11 mouse cellular contexts compared by ENCODE assay signal in genomic region chr11:45454933-45455332, GRCm38 (mm10).
A peak's percentile ranks its signal among the peaks of the same experiment; 100 is the strongest.
DNase-seq lines count a peak whose midpoint lies in the region; ATAC-seq lines count a peak whose summit lies in the region.
"Had no signal": no experiment of that assay in that cellular context is flagged by ENCODE, and none has a peak within 500 bp of the region (broad histone marks: within the 10 kb centered on the region; RNA-seq: fewer than 3 reads in every experiment).

No protein-coding gene starts in this region.

- DNase-seq in forebrain, embryonic 11.5 days (ENCODE audit: low spot score) = no peak
- DNase-seq in ovary, postnatal 36 days (ENCODE audit: low spot score) = peak; percentile 9
- DNase-seq in ovary, adult 18-20 months (ENCODE audit: low spot score) = no peak
- DNase-seq in fibroblast of lung, adult 2 months (ENCODE audit: low read depth) = peak; percentile 2
- DNase-seq in testis, postnatal 14 days (ENCODE audit: low spot score) = no peak
- DNase-seq in frontal cortex, adult 2 months (ENCODE audit: extremely low spot score in 1 of 2, low spot score in 1 of 2) = no peak
- DNase-seq: layer of hippocampus, adult 9-11 months had no signal

- no peak overlapping the region for H3K4me3 ChIP-seq in forebrain, embryonic 13.5 days
- no peak overlapping the region for H3K4me3 ChIP-seq in forebrain, embryonic 11.5 days (ENCODE audit: low read depth, low read length)
- no peak overlapping the region for H3K4me3 ChIP-seq in neural tube, embryonic 15.5 days (replicated peaks)
- H3K4me3 ChIP-seq: liver, embryonic 15.5 days; myocyte had no signal

- no peaks in the 10 kb centered on the region for H3K27me3 ChIP-seq in forebrain, embryonic 13.5 days
- H3K27me3 ChIP-seq in forebrain, embryonic 11.5 days (ENCODE audit: control insufficient read depth, insufficient read depth, low read length) = no peaks in the 10 kb centered on the region
- no peaks in the 10 kb centered on the region for H3K27me3 ChIP-seq in neural tube, embryonic 15.5 days (replicated peaks)
- H3K27me3 ChIP-seq: liver, embryonic 15.5 days had no signal

- peak; percentile 73 for ATAC-seq in forebrain, embryonic 13.5 days
- ATAC-seq in forebrain, embryonic 11.5 days (replicated peaks; ENCODE audit: low FRiP score) = no peak
- peak; percentile 63 for ATAC-seq in neural tube, embryonic 15.5 days (ENCODE audit: low FRiP score)

- H3K9ac ChIP-seq in forebrain, embryonic 13.5 days = no peak overlapping the region
- no peak overlapping the region for H3K9ac ChIP-seq in forebrain, embryonic 11.5 days (ENCODE audit: low read length)
- no peak overlapping the region for H3K9ac ChIP-seq in neural tube, embryonic 15.5 days (replicated peaks)
- H3K9ac ChIP-seq: liver, embryonic 15.5 days had no signal

- no peaks in the 10 kb centered on the region for H3K36me3 ChIP-seq in forebrain, embryonic 13.5 days (ENCODE audit: poor library complexity, severe bottlenecking)
- no peaks in the 10 kb centered on the region for H3K36me3 ChIP-seq in forebrain, embryonic 11.5 days (ENCODE audit: control insufficient read depth, insufficient read depth, low read length)
- no peaks in the 10 kb centered on the region for H3K36me3 ChIP-seq in neural tube, embryonic 15.5 days
- H3K36me3 ChIP-seq: liver, embryonic 15.5 days had no signal

- H3K27ac ChIP-seq in forebrain, embryonic 13.5 days = peak overlapping the region; percentile 77
- no peak overlapping the region for H3K27ac ChIP-seq in forebrain, embryonic 11.5 days (ENCODE audit: low read depth, low read length)
- no peak overlapping the region for H3K27ac ChIP-seq in neural tube, embryonic 15.5 days (replicated peaks)
- H3K27ac ChIP-seq: liver, embryonic 15.5 days had no signal

- no peaks in the 10 kb centered on the region for H3K9me3 ChIP-seq in forebrain, embryonic 13.5 days (replicated peaks)
- H3K9me3 ChIP-seq in forebrain, embryonic 11.5 days (ENCODE audit: control insufficient read depth, low read length) = no peaks in the 10 kb centered on the region
- H3K9me3 ChIP-seq in neural tube, embryonic 15.5 days (replicated peaks) = no peaks in the 10 kb centered on the region
- H3K9me3 ChIP-seq: liver, embryonic 15.5 days had no signal

- peaks cover 16% of the 10 kb centered on the region for H3K4me1 ChIP-seq in forebrain, embryonic 13.5 days
- no peaks in the 10 kb centered on the region for H3K4me1 ChIP-seq in forebrain, embryonic 11.5 days (replicated peaks; ENCODE audit: control insufficient read depth, insufficient read depth, low read length)
- H3K4me1 ChIP-seq in neural tube, embryonic 15.5 days = peaks cover 15% of the 10 kb centered on the region; the same call in 1 of the 2 replicates
- H3K4me1 ChIP-seq: liver, embryonic 15.5 days had no signal

- no peak overlapping the region for H3K4me2 ChIP-seq in forebrain, embryonic 13.5 days
- H3K4me2 ChIP-seq in forebrain, embryonic 11.5 days (ENCODE audit: low read depth, low read length, severe bottlenecking) = no peak overlapping the region
- H3K4me2 ChIP-seq in neural tube, embryonic 15.5 days = no peak overlapping the region
- H3K4me2 ChIP-seq: liver, embryonic 15.5 days had no signal

- WGBS in forebrain, embryonic 13.5 days = 53% methylated on average over 3 of the region's 3 CpGs
- WGBS in forebrain, embryonic 11.5 days = 74% methylated on average over 3 of the region's 3 CpGs
- WGBS in neural tube, embryonic 15.5 days = 57% methylated on average over 3 of the region's 3 CpGs

Comparison
In these comparisons a context has a peak if more than half of its experiments do, and no peak if none do; other contexts are left out.
1. DNase-seq: peak in ovary, postnatal 36 days (single experiment) and fibroblast of lung, adult 2 months (single experiment); none in forebrain, embryonic 11.5 days (single experiment), ovary, adult 18-20 months (single experiment), testis, postnatal 14 days (single experiment) and frontal cortex, adult 2 months (0 of 2).